Mouse (Mus musculus) thymus, adult 2 months (tissue): ENCODE measurements at regions not wholly inside any gene's neighbourhood (a gene's known extent, or its start where the extent isn't known, plus 50 kb on each side); places are given as distances from the start of the nearest gene placed in this dataset.

ENCODE experiments used
- CTCF ChIP-seq: fragments of 200-500 bp; IDR thresholded peaks from 2 replicates; pipeline ENCODE4 v1.5.1; 2012; ENCODE audit warnings: mild to moderate bottlenecking, control low read depth, low read length, moderate library complexity, borderline replicate concordance; ENCODE audit not compliant: control insufficient read depth, poor library complexity, insufficient read depth; ENCODE audit errors: extremely low read depth
- POLR2A ChIP-seq: fragments of 200-500 bp; IDR thresholded peaks from 2 replicates; pipeline ENCODE4 v1.6.1; 2012; ENCODE audit warnings: mild to moderate bottlenecking, low read length, control low read depth, moderate library complexity; ENCODE audit not compliant: control insufficient read depth, poor library complexity, insufficient read depth; ENCODE audit errors: extremely low read depth

DNA sequence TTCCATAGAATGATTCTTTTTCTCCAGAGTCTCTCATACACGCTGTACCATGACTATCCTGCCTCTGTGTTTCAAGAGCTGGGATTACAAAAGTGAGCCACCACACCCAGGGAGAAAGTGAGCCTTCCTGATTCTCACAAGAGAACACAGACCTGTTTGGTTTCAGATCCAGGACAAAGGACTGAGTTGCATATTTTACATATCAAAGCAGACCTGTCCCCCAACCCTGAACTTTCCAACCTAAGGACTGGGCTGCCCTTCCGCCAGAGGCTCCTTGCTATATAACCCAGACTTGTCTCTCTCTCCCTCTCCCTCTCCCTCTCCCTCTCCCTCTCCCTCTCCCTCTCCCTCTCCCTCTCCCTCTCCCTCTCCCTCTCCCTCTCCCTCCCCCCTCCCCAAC is 611.8 kb upstream of the Tmem132c start:
- no peak for TF ChIP-seq POLR2A
- no peak for TF ChIP-seq CTCF
